Mouse (Mus musculus): ENCODE data around the gene Spindoc. TPM values are rescaled to one million over a fixed set of nuclear protein-coding genes. Genes with fewer than 3 reads are reported as not detected.
"Not testable (repeated sequence)": the region's sequence is repeated elsewhere in the genome, so short reads cannot be mapped to it uniquely, and the experiment has no call there.

Gene Spindoc
- polyA plus RNA-seq, 1 experiment from 2014 or later = 28.3 TPM

DNA sequence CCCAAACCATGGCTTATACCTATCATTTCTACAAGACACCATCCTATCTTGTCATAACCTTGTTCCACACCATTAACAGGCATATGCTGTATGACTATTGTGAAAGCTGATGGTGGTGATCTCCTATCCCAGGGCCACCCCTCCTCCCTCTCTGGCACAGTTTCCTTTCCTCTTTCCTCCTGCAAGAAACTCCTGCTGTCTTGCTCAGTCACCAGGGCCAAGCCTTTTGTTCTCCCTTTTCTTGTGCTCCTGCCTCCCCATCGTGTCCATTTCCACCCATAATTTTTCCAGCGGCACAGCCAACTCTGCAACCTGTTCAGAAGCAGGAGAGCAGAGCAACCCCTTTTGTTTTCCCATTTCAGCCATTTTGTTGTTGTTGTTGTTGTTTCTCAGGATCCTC is 3.2 kb upstream of the Spindoc start:
- H3K9me3 ChIP-seq = no peaks in the 10 kb centered on the region; the same call in 1 of the 2 replicates
- no peak overlapping the region for H3K27ac ChIP-seq
- H3K4me3 ChIP-seq = no peak overlapping the region
- ATAC-seq (ENCODE audit: borderline replicate concordance, extremely low read depth, low FRiP score, low TSS enrichment) = no peak
- no peak overlapping the region for H3K4me2 ChIP-seq
- no peak overlapping the region for H3K9ac ChIP-seq
- no peaks in the 10 kb centered on the region for H3K27me3 ChIP-seq
- 70% methylated on average over 2 of the region's 2 CpGs for WGBS
- peaks cover 24% of the 10 kb centered on the region for H3K4me1 ChIP-seq
- H3K36me3 ChIP-seq = no peaks in the 10 kb centered on the region

DNA sequence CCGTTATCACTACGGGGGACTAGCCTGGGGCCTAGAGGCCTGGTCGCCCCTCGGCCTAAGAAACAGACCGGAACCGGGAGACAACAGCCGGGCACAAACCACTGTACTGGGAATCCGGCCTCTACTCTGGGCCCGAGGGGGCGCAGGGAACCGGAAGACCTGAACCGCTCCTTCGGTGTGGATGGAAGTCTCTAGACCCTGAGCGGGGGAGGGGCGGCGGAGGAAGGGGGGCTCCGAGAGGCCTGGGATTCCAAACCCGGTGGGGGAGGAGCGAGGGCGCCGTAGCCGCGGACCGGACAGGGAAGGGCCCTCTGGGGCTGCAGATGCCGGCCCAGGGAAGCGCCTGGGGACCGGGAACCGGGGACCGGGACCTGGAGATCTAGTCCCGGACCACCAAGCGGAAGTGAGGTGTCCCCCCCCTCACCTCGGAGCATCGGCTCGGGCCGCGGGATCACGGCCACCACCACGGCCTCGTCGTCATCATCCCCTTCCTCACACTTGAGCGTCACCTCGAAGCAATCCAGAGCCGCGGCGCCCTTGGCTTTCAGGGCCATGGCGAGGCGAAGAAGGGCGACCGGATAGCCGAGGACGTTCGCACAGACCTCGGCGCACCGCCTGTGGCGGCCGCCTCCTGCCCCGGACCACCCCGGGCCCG is 419 bp downstream of the Spindoc start:
- H3K36me3 ChIP-seq = no peaks in the 10 kb centered on the region
- H3K27ac ChIP-seq = peak overlapping the region; percentile 91
- ATAC-seq (ENCODE audit: borderline replicate concordance, extremely low read depth, low FRiP score, low TSS enrichment) = peak; percentile 56
- peak overlapping the region; percentile 86 for H3K9ac ChIP-seq
- peaks cover 25% of the 10 kb centered on the region for H3K4me1 ChIP-seq
- no peaks in the 10 kb centered on the region for H3K27me3 ChIP-seq
- no peaks in the 10 kb centered on the region for H3K9me3 ChIP-seq
- H3K4me3 ChIP-seq = peak overlapping the region; percentile 71
- H3K4me2 ChIP-seq = peak overlapping the region; percentile 84
- WGBS = under 1% methylated on average over 57 of the region's 60 CpGs

DNA sequence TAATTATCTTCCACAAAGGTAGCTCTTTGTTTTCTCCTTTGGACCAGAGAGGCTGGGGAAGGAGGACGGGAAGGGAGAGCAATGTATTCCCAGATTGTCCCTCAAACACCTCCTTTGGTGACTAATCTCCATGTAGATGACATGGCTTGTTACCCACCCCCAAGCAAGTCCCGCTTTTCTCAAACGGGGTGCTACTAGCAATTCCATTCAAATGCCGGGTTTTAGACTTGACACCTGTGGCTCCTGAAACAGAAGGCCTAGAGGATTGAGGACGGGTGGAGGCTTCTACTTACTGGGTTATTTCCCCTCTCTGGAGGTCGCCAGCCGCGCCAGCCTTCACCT is 917 bp downstream of the Spindoc start:
- 2% methylated on average over 8 of the region's 8 CpGs for WGBS
- Histone ChIP-seq H3K36me3 (peaks cover under 1% of the 10 kb centered on the region; the same call in 1 of the 2 replicates), H3K4me2 (peak overlapping the region; percentile 84), H3K4me1 (peaks cover 25% of the 10 kb centered on the region), H3K4me3 (peak overlapping the region; percentile 71), H3K9me3 (no peaks in the 10 kb centered on the region), H3K27ac (peak overlapping the region; percentile 91), H3K27me3 (no peaks in the 10 kb centered on the region), H3K9ac (peak overlapping the region; percentile 86)
- no peak for ATAC-seq (ENCODE audit: borderline replicate concordance, extremely low read depth, low FRiP score, low TSS enrichment)

GRCm38 (mm10) chr19:7377639-7378038 is 5.2 kb downstream of the Spindoc start:
- no peaks in the 10 kb centered on the region for H3K27me3 ChIP-seq
- no peak overlapping the region for H3K9ac ChIP-seq
- 66% methylated on average over 2 of the region's 2 CpGs for WGBS
- H3K4me1 ChIP-seq = peaks cover 10% of the 10 kb centered on the region
- H3K4me3 ChIP-seq = no peak overlapping the region
- ATAC-seq (ENCODE audit: borderline replicate concordance, extremely low read depth, low FRiP score, low TSS enrichment) = no peak
- no peaks in the 10 kb centered on the region for H3K9me3 ChIP-seq
- H3K27ac ChIP-seq = no peak overlapping the region
- peaks cover 34% of the 10 kb centered on the region for H3K36me3 ChIP-seq
- H3K4me2 ChIP-seq = no peak overlapping the region

DNA sequence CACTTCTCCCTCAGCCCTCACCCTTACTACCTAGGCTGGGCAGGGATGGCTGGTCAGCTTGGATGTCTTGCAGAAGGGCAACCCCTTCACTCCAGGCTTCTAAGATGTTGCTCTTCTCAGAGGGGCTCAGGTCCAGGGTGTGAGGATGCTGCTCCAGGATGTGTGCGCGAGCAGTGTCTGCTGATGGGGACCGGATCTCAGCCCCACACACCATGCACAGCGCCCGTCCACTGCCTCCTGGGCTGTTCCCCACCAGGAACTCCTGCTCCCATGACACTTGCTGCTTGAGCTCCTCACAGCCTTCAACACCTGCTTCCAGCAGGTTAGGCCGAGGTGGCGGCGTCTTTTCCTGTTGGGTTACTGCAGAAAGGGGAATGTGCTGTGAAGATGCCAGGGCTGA is 8.3 kb downstream of the Spindoc start:
- Histone ChIP-seq H3K4me3 (no peak overlapping the region), H3K27ac (no peak overlapping the region), H3K27me3 (no peaks in the 10 kb centered on the region), H3K36me3 (peaks cover 64% of the 10 kb centered on the region), H3K9me3 (no peaks in the 10 kb centered on the region), H3K4me2 (no peak overlapping the region), H3K9ac (no peak overlapping the region), H3K4me1 (no peaks in the 10 kb centered on the region; the same call in 1 of the 2 replicates)
- WGBS = 96% methylated on average over 8 of the region's 8 CpGs
- no peak; the same call in 1 of the 2 replicates for ATAC-seq (ENCODE audit: borderline replicate concordance, extremely low read depth, low FRiP score, low TSS enrichment)

DNA sequence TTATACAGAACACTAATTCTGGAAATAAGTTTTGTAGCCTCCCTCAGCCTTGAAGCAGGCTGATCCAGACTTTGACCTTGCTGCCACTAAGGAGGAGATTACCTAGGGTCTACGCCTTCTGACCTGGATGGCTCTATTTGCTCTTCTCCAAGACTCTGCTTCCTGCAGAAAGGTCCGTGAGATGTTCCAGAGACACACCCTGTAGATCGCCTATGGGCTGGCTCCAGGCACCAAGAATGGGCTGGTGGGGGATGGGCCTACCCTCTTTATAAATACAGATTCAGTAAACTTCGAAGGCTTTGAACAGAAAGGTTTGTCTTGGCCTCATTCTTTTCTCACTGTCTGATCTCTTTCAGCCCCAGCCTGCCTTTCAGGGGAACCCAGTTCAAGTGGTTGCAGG is 13.3 kb downstream of the Spindoc start:
- ATAC-seq (ENCODE audit: borderline replicate concordance, extremely low read depth, low FRiP score, low TSS enrichment) = not testable (repeated sequence)

DNA sequence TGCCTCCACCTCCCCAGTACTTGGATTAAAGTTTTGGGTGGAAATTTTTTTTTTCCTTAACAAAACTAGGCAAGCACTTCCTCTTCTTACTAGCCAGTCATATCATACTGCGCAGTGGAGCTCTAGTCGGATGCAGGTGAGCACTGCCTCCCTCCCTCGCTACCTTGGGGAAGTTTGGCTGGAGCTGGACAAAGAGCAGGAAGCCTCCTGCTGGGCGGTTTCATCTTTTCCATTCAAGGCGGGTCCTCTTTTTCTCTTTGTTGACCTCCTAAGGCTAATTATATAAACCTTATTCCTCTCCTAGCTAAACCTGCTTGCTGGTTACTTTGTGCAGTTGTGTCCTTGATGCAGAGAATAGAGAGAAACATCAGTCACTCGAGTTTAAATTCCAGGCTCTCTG is 29.2 kb downstream of the Spindoc start:
- no peak for ATAC-seq (ENCODE audit: borderline replicate concordance, extremely low read depth, low FRiP score, low TSS enrichment)
- no peak overlapping the region for H3K4me2 ChIP-seq
- H3K9ac ChIP-seq = no peak overlapping the region
- H3K27me3 ChIP-seq = no peaks in the 10 kb centered on the region
- WGBS = 59% methylated on average over 6 of the region's 6 CpGs
- no peaks in the 10 kb centered on the region for H3K9me3 ChIP-seq
- no peak overlapping the region for H3K4me3 ChIP-seq
- no peaks in the 10 kb centered on the region for H3K4me1 ChIP-seq
- no peak overlapping the region for H3K27ac ChIP-seq
- H3K36me3 ChIP-seq = peaks cover 14% of the 10 kb centered on the region; the same call in 1 of the 2 replicates

More for the DNA sequence above, 13.3 kb downstream of the Spindoc start:
- H3K4me3 ChIP-seq, H3K4me2 ChIP-seq, H3K27me3 ChIP-seq, H3K9ac ChIP-seq, H3K9me3 ChIP-seq, H3K27ac ChIP-seq, H3K4me1 ChIP-seq: not testable (repeated sequence)
- peaks cover 73% of the 10 kb centered on the region for H3K36me3 ChIP-seq
- 89% methylated on average over 4 of the region's 4 CpGs for WGBS

DNA sequence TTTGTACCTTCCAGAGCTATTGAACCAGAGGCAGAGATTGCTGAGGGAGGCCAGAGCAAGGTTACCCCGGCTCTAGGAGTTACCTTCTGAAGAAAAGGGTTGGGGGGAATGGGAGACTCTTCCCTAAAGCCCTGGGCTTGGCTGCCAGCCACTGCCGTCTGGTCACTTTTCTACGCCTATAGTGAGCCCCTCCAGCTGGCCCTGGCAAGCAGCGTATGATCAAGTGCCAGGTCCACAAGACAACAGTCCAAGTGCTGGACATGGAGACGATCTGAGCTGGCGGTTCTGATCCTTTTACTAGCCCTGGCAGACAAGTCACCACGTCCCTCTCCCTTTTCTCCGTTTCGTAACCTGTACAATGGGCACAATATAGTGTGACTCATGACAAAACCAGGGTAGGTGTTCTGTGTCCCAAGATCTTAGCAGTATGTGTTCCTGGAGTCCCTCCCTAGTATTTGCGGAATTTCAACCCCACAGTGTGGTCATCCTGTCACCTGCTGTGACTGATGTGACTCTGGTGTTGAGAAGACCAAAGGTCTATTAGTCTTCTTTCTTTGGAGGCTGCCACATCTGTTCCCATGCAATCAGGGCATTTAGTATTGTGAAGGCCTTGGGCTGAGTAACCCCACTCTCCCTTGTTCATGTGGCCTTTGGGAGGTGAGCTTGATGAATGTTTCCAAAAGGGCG is 29.8 kb downstream of the Spindoc start:
- no peaks in the 10 kb centered on the region for H3K9me3 ChIP-seq
- no peak overlapping the region for H3K4me3 ChIP-seq
- no peaks in the 10 kb centered on the region for H3K27me3 ChIP-seq
- WGBS = 56% methylated on average over 11 of the region's 11 CpGs
- H3K27ac ChIP-seq = no peak overlapping the region
- no peak for ATAC-seq (ENCODE audit: borderline replicate concordance, extremely low read depth, low FRiP score, low TSS enrichment)
- H3K4me2 ChIP-seq = no peak overlapping the region
- H3K9ac ChIP-seq = no peak overlapping the region
- H3K36me3 ChIP-seq = peaks cover 14% of the 10 kb centered on the region; the same call in 1 of the 2 replicates
- no peaks in the 10 kb centered on the region for H3K4me1 ChIP-seq

- H3K36me3 ChIP-seq = no peaks in the 10 kb centered on the region
- no peak for ATAC-seq (ENCODE audit: borderline replicate concordance, extremely low read depth, low FRiP score, low TSS enrichment)
- no peak overlapping the region for H3K4me3 ChIP-seq
- no peaks in the 10 kb centered on the region for H3K27me3 ChIP-seq
- no peaks in the 10 kb centered on the region for H3K9me3 ChIP-seq
- H3K9ac ChIP-seq = no peak overlapping the region
- H3K4me2 ChIP-seq = no peak overlapping the region
- H3K4me1 ChIP-seq = no peaks in the 10 kb centered on the region
- WGBS = 83% methylated on average over 1 of the region's 1 CpGs
- no peak overlapping the region for H3K27ac ChIP-seq
Observed at GRCm38 (mm10) chr19:7349993-7350392, 32.8 kb downstream of the Spindoc start.

DNA sequence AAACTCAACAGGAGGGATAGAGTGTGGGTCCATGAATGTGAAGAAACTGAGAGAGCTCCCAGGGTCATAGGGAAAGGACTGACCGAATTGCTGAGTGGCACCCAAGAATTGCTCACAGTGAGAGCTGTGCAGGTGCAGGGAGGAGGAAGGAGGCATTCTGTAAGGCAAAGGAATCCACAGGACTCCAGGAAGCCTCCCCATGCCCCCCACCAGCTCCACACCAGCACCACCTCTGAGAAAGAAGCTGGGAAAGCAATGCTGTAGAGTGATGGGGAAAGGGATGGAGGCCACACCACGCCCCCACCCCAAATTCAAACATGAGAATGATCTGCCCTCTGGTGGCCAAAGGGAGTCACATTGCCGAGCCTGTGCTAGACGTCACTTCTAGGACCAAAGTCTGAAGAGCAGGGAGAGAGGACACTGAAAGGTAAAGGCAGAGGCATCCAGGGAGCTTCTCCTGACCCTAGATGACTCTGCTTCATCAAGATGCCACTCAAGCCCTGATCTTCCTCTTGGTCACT is 37.5 kb downstream of the Spindoc start:
- no peak overlapping the region for H3K9ac ChIP-seq
- H3K4me2 ChIP-seq = no peak overlapping the region
- 20% methylated on average over 4 of the region's 4 CpGs for WGBS
- ATAC-seq (ENCODE audit: borderline replicate concordance, extremely low read depth, low FRiP score, low TSS enrichment) = no peak
- no peaks in the 10 kb centered on the region for H3K9me3 ChIP-seq
- H3K4me3 ChIP-seq = no peak overlapping the region
- peaks cover 1% of the 10 kb centered on the region; the same call in 1 of the 2 replicates for H3K4me1 ChIP-seq
- no peak overlapping the region for H3K27ac ChIP-seq
- no peaks in the 10 kb centered on the region for H3K36me3 ChIP-seq
- no peaks in the 10 kb centered on the region for H3K27me3 ChIP-seq

GRCm38 (mm10) chr19:7342646-7343045 is 40.1 kb downstream of the Spindoc start:
- H3K4me2 ChIP-seq = no peak overlapping the region
- no peak for ATAC-seq (ENCODE audit: borderline replicate concordance, extremely low read depth, low FRiP score, low TSS enrichment)
- 67% methylated on average over 2 of the region's 2 CpGs for WGBS
- no peaks in the 10 kb centered on the region for H3K27me3 ChIP-seq
- no peak overlapping the region for H3K27ac ChIP-seq
- no peak overlapping the region for H3K9ac ChIP-seq
- H3K36me3 ChIP-seq = no peaks in the 10 kb centered on the region
- peaks cover 27% of the 10 kb centered on the region for H3K4me1 ChIP-seq
- no peak overlapping the region for H3K4me3 ChIP-seq
- H3K9me3 ChIP-seq = no peaks in the 10 kb centered on the region

Measured in lung, embryonic 15.5 days (tissue).